8 mouse cellular contexts compared by ENCODE assay signal in the genomic region with DNA sequence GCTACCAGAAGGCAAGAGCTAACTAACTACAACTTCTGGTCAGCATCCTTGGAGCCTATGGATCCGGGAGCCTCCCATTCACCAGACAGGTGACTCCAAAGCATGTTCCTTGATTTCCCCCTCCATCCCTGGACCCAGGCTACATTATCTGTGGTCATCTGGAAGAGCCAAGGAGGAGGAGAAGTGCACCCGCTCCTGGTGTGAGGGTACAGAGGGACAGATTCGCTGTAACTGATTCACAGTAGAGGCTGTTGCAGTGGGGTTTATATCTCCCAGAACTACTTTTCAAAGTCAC. TPM values are rescaled to one million over a fixed set of nuclear protein-coding genes. Genes with fewer than 3 reads are reported as not detected.
A peak's percentile ranks its signal among the peaks of the same experiment; 100 is the strongest.
DNase-seq lines count a peak whose midpoint lies in the region; ATAC-seq and TF ChIP-seq lines count a peak whose summit lies in the region.

No protein-coding gene starts in this region.

- H3K4me3 ChIP-seq in kidney, embryonic 14.5 days (ENCODE audit: low read length) = peak overlapping the region; percentile 54
- peak overlapping the region; percentile 95 for H3K4me3 ChIP-seq in cortical plate, adult 2 months (ENCODE audit: insufficient read depth, low read length)
- H3K4me3 ChIP-seq in hindbrain, embryonic 16.5 days (ENCODE audit: low read length) = peak overlapping the region; percentile 92
- peak overlapping the region; percentile 87 for H3K4me3 ChIP-seq in midbrain, embryonic 13.5 days (replicated peaks)

- no peak for TF ChIP-seq CTCF in cortical plate, adult 2 months (IDR thresholded peaks at IDR 0.05; ENCODE audit: extremely low read depth, insufficient read depth, low read length)

- peak overlapping the region; percentile 68 for H3K9ac ChIP-seq in kidney, embryonic 14.5 days (ENCODE audit: low read depth, low read length)
- peak overlapping the region; percentile 97 for H3K9ac ChIP-seq in hindbrain, embryonic 16.5 days (ENCODE audit: low read depth, low read length)
- H3K9ac ChIP-seq in midbrain, embryonic 13.5 days (replicated peaks) = peak overlapping the region; percentile 96

- DNase-seq in kidney, adult 11 months = no peak
- DNase-seq in layer of hippocampus, adult 11-12 months (ENCODE audit: low spot score) = no peak
- no peak for DNase-seq in right cerebral cortex, postnatal 36 days (ENCODE audit: low spot score in 2 of 2)

- H3K4me2 ChIP-seq in kidney, embryonic 14.5 days (replicated peaks; ENCODE audit: low read depth, low read length) = peak overlapping the region; percentile 96
- peak overlapping the region; percentile 99 for H3K4me2 ChIP-seq in hindbrain, embryonic 16.5 days (ENCODE audit: low read length)
- H3K4me2 ChIP-seq in midbrain, embryonic 13.5 days (replicated peaks) = peak overlapping the region; percentile 98

- ATAC-seq in kidney, embryonic 14.5 days (ENCODE audit: low FRiP score, low TSS enrichment) = peak; percentile 8
- ATAC-seq in hindbrain, embryonic 16.5 days = peak; percentile 12; the same call in 1 of the 2 replicates
- ATAC-seq in midbrain, embryonic 13.5 days = no peak; the same call in 1 of the 2 replicates
- no peak for ATAC-seq in monocyte, adult 5-6 weeks (replicated peaks; ENCODE audit: insufficient number of reproducible peaks, low FRiP score, low TSS enrichment, poor library complexity, severe bottlenecking)

- WGBS in kidney, embryonic 14.5 days = 0% methylated on average over 3 of the region's 3 CpGs
- 0% methylated on average over 3 of the region's 3 CpGs for WGBS in hindbrain, embryonic 16.5 days
- WGBS in midbrain, embryonic 13.5 days = 1% methylated on average over 3 of the region's 3 CpGs

- H3K9me3 ChIP-seq in kidney, embryonic 14.5 days (ENCODE audit: control insufficient read depth, low read length) = no peaks in the 10 kb centered on the region
- no peaks in the 10 kb centered on the region for H3K9me3 ChIP-seq in hindbrain, embryonic 16.5 days (ENCODE audit: control insufficient read depth, low read length)
- H3K9me3 ChIP-seq in midbrain, embryonic 13.5 days = no peaks in the 10 kb centered on the region

- H3K27me3 ChIP-seq in kidney, embryonic 14.5 days (ENCODE audit: control insufficient read depth, insufficient read depth, low read length) = no peaks in the 10 kb centered on the region
- H3K27me3 ChIP-seq in hindbrain, embryonic 16.5 days (replicated peaks; ENCODE audit: control insufficient read depth, insufficient read depth, low read length) = no peaks in the 10 kb centered on the region
- H3K27me3 ChIP-seq in midbrain, embryonic 13.5 days = 0 out of 2 replicates have a peak, but pooled peaks cover 2% of the 10 kb centered on the region

- no peak for TF ChIP-seq POLR2A in cortical plate, adult 2 months (IDR thresholded peaks at IDR 0.05; ENCODE audit: extremely low read depth, insufficient read depth, low read length)

- H3K4me1 ChIP-seq in kidney, embryonic 14.5 days (ENCODE audit: control insufficient read depth, insufficient read depth, low read length) = peaks cover 4% of the 10 kb centered on the region; the same call in 1 of the 2 replicates
- H3K4me1 ChIP-seq in cortical plate, adult 2 months (ENCODE audit: control insufficient read depth, insufficient read depth, low read length) = peaks cover 5% of the 10 kb centered on the region
- peaks cover 13% of the 10 kb centered on the region for H3K4me1 ChIP-seq in hindbrain, embryonic 16.5 days (ENCODE audit: control insufficient read depth, insufficient read depth, low read depth, low read length)
- peaks cover 35% of the 10 kb centered on the region for H3K4me1 ChIP-seq in midbrain, embryonic 13.5 days (replicated peaks)

- peaks cover 5% of the 10 kb centered on the region; the same call in 1 of the 2 replicates for H3K36me3 ChIP-seq in kidney, embryonic 14.5 days (ENCODE audit: control insufficient read depth, insufficient read depth, low read length)
- H3K36me3 ChIP-seq in hindbrain, embryonic 16.5 days (ENCODE audit: control insufficient read depth, insufficient read depth, low read length) = no peaks in the 10 kb centered on the region
- H3K36me3 ChIP-seq in midbrain, embryonic 13.5 days = no peaks in the 10 kb centered on the region

- H3K27ac ChIP-seq in kidney, embryonic 14.5 days (ENCODE audit: low read depth, low read length) = peak overlapping the region; percentile 48; the same call in 1 of the 2 replicates
- peak overlapping the region; percentile 61 for H3K27ac ChIP-seq in cortical plate, adult 2 months (ENCODE audit: insufficient read depth, low read length)
- peak overlapping the region; percentile 80 for H3K27ac ChIP-seq in hindbrain, embryonic 16.5 days (ENCODE audit: low read depth, low read length)
- peak overlapping the region; percentile 76 for H3K27ac ChIP-seq in midbrain, embryonic 13.5 days

RNA-seq across cellular contexts. Expression of a gene that starts 0.6 kb away (rescaled TPM):
- not detected in 2 replicates for polyA plus RNA-seq in kidney, embryonic 14.5 days (2014; fragmentation: Nextera tagmentation; extraction: Ambion mirVana)
- polyA plus RNA-seq in cortical plate, adult 2 months (2012; rRNA removed) = 0.10 and 0.17 TPM in 2 replicates
- 0.20 TPM in 1 of 2 replicates, not detected in the other for polyA plus RNA-seq in hindbrain, embryonic 16.5 days (2015; fragmentation: Nextera tagmentation; extraction: Ambion mirVana)
- polyA plus RNA-seq in midbrain, embryonic 13.5 days (2015; fragmentation: Nextera tagmentation; extraction: Ambion mirVana) = 0.09 TPM in 1 of 2 replicates, not detected in the other
- not detected in 3 replicates for total RNA-seq in monocyte, adult 5-6 weeks (2017)

RNA-seq across cellular contexts. Expression of a gene that starts 1.0 kb away (rescaled TPM):
- 8.6 and 11.6 TPM in 2 replicates for polyA plus RNA-seq in kidney, embryonic 14.5 days (2014; fragmentation: Nextera tagmentation; extraction: Ambion mirVana)
- 6.6 and 7.6 TPM in 2 replicates for polyA plus RNA-seq in cortical plate, adult 2 months (2012; rRNA removed)
- polyA plus RNA-seq in hindbrain, embryonic 16.5 days (2015; fragmentation: Nextera tagmentation; extraction: Ambion mirVana) = 12.4 and 15.2 TPM in 2 replicates
- polyA plus RNA-seq in midbrain, embryonic 13.5 days (2015; fragmentation: Nextera tagmentation; extraction: Ambion mirVana) = 20.5 and 23.5 TPM in 2 replicates
- 7.4 to 9.8 TPM (median 7.8 TPM) in 3 replicates for total RNA-seq in monocyte, adult 5-6 weeks (2017)

RNA-seq across cellular contexts. Expression of a gene that starts 12.9 kb away (rescaled TPM):
- polyA plus RNA-seq in kidney, embryonic 14.5 days (2014; fragmentation: Nextera tagmentation; extraction: Ambion mirVana) = 5.0 and 8.2 TPM in 2 replicates
- polyA plus RNA-seq in cortical plate, adult 2 months (2012; rRNA removed) = 39.7 and 44.5 TPM in 2 replicates
- 17.6 and 21.0 TPM in 2 replicates for polyA plus RNA-seq in hindbrain, embryonic 16.5 days (2015; fragmentation: Nextera tagmentation; extraction: Ambion mirVana)
- polyA plus RNA-seq in midbrain, embryonic 13.5 days (2015; fragmentation: Nextera tagmentation; extraction: Ambion mirVana) = 21.3 and 21.5 TPM in 2 replicates
- 10.6 to 18.1 TPM (median 13.7 TPM) in 3 replicates for total RNA-seq in monocyte, adult 5-6 weeks (2017)

RNA-seq across cellular contexts. Expression of a gene that starts 15.6 kb away (rescaled TPM):
- 8.9 and 9.4 TPM in 2 replicates for polyA plus RNA-seq in kidney, embryonic 14.5 days (2014; fragmentation: Nextera tagmentation; extraction: Ambion mirVana)
- polyA plus RNA-seq in cortical plate, adult 2 months (2012; rRNA removed) = 1.8 and 2.4 TPM in 2 replicates
- 0.41 and 1.0 TPM in 2 replicates for polyA plus RNA-seq in hindbrain, embryonic 16.5 days (2015; fragmentation: Nextera tagmentation; extraction: Ambion mirVana)
- 0.43 and 0.71 TPM in 2 replicates for polyA plus RNA-seq in midbrain, embryonic 13.5 days (2015; fragmentation: Nextera tagmentation; extraction: Ambion mirVana)
- 0.57 to 0.58 TPM in 2 of 3 replicates, not detected in the other for total RNA-seq in monocyte, adult 5-6 weeks (2017)

RNA-seq across cellular contexts. Expression of a gene that starts 54.7 kb away (rescaled TPM):
- 0.53 and 1.0 TPM in 2 replicates for polyA plus RNA-seq in kidney, embryonic 14.5 days (2014; fragmentation: Nextera tagmentation; extraction: Ambion mirVana)
- 0.06 TPM in 1 of 2 replicates, not detected in the other for polyA plus RNA-seq in cortical plate, adult 2 months (2012; rRNA removed)
- polyA plus RNA-seq in hindbrain, embryonic 16.5 days (2015; fragmentation: Nextera tagmentation; extraction: Ambion mirVana) = 0.05 TPM in 1 of 2 replicates, not detected in the other
- polyA plus RNA-seq in midbrain, embryonic 13.5 days (2015; fragmentation: Nextera tagmentation; extraction: Ambion mirVana) = not detected in 2 replicates
- total RNA-seq in monocyte, adult 5-6 weeks (2017) = not detected in 3 replicates

Comparison
In these comparisons a context has a peak if more than half of its experiments do, and no peak if none do; other contexts are left out.
1. ATAC-seq: peak in kidney, embryonic 14.5 days (single experiment) and hindbrain, embryonic 16.5 days (single experiment); none in midbrain, embryonic 13.5 days (single experiment) and monocyte, adult 5-6 weeks (single experiment).
2. Peak in every context shown above with its lines, with median percentiles within 50 percentile points of each other: H3K27ac ChIP-seq, H3K4me2 ChIP-seq, H3K4me3 ChIP-seq and H3K9ac ChIP-seq.